Mouse (Mus musculus) central nervous system, embryonic 11.5 days (tissue): Measurements from ENCODE around the gene Vmn1r210. TPM values are rescaled to one million over a fixed set of nuclear protein-coding genes. Genes with fewer than 3 reads are reported as not detected.

Experiments
- polyA plus RNA-seq: library from polyadenylated mRNA; depleted of rRNA; stranded (reverse); fragments of >200 nt; gene quantifications from 2 replicates; pipeline ENCODE4 v1.2.3, GENCODE M21; 2012; rRNA removed

Vmn1r210 gene
- not detected in 2 replicates for polyA plus RNA-seq

DNA sequence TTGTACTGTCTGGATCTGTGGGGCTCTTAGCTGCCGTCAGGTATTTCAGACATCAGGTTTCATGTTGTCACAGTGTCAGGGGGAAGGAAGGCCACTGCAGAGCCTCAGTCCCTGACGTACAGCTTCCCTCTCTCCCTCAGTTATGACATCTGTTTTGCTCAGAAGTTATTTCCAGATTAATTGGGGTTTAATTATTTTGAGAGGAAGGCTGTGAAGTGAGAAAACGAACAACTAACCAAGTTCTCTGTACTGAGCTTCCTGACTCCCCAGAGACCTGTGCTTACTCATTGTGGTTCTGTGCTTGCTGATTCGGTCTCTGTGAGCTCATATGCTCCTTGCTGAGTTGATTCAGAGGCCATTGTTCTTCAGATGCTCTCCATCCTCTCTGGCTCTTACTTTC, at the start of gene Vmn1r210:
Gene Vmn1r210 (minus strand): TSS at position 101 of the 400 bp plus-strand sequence.

DNA sequence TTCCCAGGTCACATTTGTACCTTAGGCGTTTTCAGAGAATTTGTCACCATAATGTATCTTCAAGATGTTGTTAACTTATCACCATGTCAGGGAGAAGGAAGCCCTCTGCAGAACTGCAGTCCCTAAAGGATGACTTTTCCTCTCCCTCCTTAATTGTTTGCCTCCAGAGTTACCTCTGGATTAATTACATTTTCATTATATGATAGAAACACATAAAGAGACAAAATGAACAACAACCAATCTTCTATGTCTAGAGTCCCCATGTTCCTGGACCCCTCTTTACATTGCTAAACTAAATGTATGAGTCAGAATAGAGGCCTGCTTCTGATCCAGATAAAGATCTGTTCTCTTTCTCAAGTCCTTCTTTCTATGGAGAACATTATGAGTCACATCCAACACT, 26.3 kb upstream of the Vmn1r210 start, which contains the start of gene Vmn1r211:
Gene Vmn1r211 (minus strand): TSS at position 101 of the 400 bp plus-strand sequence.

DNA sequence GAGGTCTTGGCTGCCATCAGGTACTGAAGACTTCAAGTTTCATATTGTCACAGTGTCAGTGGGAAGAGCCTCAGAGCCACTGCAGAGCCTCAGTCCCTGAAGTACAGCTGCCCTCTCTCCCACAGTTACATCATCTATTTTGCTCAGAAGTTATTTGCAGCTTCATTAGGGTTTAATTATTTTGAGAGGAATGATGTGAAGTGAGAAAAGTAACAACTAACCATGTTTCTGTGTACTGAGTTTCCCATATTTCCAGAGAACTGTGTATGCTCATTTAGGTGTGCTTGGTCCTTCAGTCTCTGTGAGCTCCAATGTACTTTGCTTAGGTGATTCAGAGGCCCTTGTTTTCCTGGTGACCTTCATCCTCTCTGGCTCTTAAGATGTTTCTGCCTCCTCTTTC, 21.6 kb downstream of the Vmn1r210 start, which contains the start of gene Vmn1r209:
Gene Vmn1r209 (minus strand): TSS at position 101 of the 400 bp plus-strand sequence.

DNA sequence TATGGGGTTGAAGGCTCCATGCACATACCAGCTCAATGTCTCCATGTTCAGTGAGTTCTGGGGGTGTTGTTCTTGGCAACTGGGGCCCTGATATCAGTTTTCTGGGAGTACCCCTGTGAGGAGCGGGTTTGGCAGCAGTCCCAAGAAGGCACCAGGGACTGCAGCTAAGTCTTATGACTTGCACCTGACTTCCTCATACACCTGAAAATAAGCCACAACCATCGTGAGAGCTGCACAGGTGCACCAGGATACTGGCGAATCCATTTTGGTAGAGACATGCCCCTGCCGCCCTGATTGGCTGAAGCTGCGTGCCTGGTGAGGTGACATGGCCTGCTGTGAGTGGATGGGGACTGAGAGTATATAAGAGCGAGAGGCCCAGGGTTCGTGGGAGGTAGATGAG, 53.8 kb downstream of the Vmn1r210 start, which contains the start of gene Vmn1r208:
Gene Vmn1r208 (minus strand): TSS at position 101 of the 400 bp plus-strand sequence.

Other genes with a start within 250 kb of the Vmn1r210 start
- gene Vmn1r205, start 238.3 kb downstream of the Vmn1r210 start, polyA plus RNA-seq: not detected in 2 replicates
- not detected in 2 replicates for gene Vmn1r206, start 207.1 kb downstream of the Vmn1r210 start, polyA plus RNA-seq
- gene Vmn1r207-ps, start 101.7 kb downstream of the Vmn1r210 start, polyA plus RNA-seq: not detected in 2 replicates
- not detected in 2 replicates for gene Vmn1r208, start 53.9 kb downstream of the Vmn1r210 start, polyA plus RNA-seq
- gene Vmn1r209, start 21.7 kb downstream of the Vmn1r210 start, polyA plus RNA-seq: not detected in 2 replicates
- gene Vmn1r211, start 26.2 kb upstream of the Vmn1r210 start, polyA plus RNA-seq: not detected in 2 replicates
- not detected in 2 replicates for gene Vmn1r212, start 52.9 kb upstream of the Vmn1r210 start, polyA plus RNA-seq
- not detected in 2 replicates for gene Vmn1r213, start 176.3 kb upstream of the Vmn1r210 start, polyA plus RNA-seq
- gene Vmn1r214, start 199.1 kb upstream of the Vmn1r210 start, polyA plus RNA-seq: not detected in 2 replicates
- gene Vmn1r215, start 236.7 kb upstream of the Vmn1r210 start, polyA plus RNA-seq: not detected in 2 replicates